Mouse (Mus musculus): Measurements from ENCODE around the gene Cyp1a1. TPM values are rescaled to one million over a fixed set of nuclear protein-coding genes. Genes with fewer than 3 reads are reported as not detected.

The Cyp1a1 gene
- polyA plus RNA-seq, 1 experiment = 0.97 TPM

DNA sequence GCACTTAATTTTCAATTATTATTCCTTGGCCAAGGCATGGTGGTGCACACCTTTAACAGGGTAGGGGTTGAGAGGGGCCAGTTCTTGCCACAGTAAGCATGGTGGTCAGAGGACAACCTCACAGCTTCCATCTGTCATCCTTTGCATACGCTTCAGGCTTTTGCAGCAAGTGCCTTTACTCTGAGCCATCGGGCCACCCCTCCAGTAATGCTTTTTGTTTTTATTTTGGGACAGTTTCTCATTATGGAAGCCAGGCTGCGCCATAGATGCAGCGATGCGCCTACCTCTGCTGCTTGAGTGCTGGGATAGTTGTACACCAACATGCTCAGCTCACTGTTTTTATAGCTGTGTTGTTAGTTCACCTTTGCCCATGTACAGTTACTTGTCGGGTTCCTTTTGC is 45.9 kb downstream of the Cyp1a1 start:
- no peak for DNase-seq
- Histone ChIP-seq H3K27me3 (replicated peaks; ENCODE audit: control insufficient read depth, insufficient read depth, low read length) (no peaks in the 10 kb centered on the region), H3K27ac (ENCODE audit: insufficient read depth, low read depth, low read length) (no peak overlapping the region), H3K4me3 (ENCODE audit: insufficient read depth, low read depth, low read length) (no peak overlapping the region), H3K4me1 (ENCODE audit: control insufficient read depth, insufficient read depth, low read length) (no peaks in the 10 kb centered on the region; the same call in 1 of the 2 replicates), H3K36me3 (ENCODE audit: control insufficient read depth, insufficient read depth, low read length) (no peaks in the 10 kb centered on the region; the same call in 1 of the 2 replicates)
- TF ChIP-seq CTCF (conservative IDR thresholded peaks at IDR 0.05; ENCODE audit: insufficient read depth, insufficient read length, low read depth, low read length) (no peak), POLR2A (IDR thresholded peaks at IDR 0.05; ENCODE audit: low read depth, low read length) (no peak)
- 86% methylated on average over 6 of the region's 6 CpGs for WGBS

GRCm38 (mm10) chr9:57739863-57740262 is 52.1 kb downstream of the Cyp1a1 start:
- Histone ChIP-seq H3K4me3 (ENCODE audit: insufficient read depth, low read depth, low read length) (no peak overlapping the region), H3K4me1 (ENCODE audit: control insufficient read depth, insufficient read depth, low read length) (no peaks in the 10 kb centered on the region), H3K27ac (ENCODE audit: insufficient read depth, low read depth, low read length) (no peak overlapping the region), H3K36me3 (ENCODE audit: control insufficient read depth, insufficient read depth, low read length) (no peaks in the 10 kb centered on the region; the same call in 1 of the 2 replicates), H3K27me3 (replicated peaks; ENCODE audit: control insufficient read depth, insufficient read depth, low read length) (no peaks in the 10 kb centered on the region)
- WGBS = 82% methylated on average over 5 of the region's 5 CpGs
- no peak for DNase-seq
- TF ChIP-seq POLR2A (IDR thresholded peaks at IDR 0.05; ENCODE audit: low read depth, low read length) (no peak), CTCF (conservative IDR thresholded peaks at IDR 0.05; ENCODE audit: insufficient read depth, insufficient read length, low read depth, low read length) (no peak)

GRCm38 (mm10) chr9:57744462-57745091 is 56.8 kb downstream of the Cyp1a1 start:
- DNase-seq = peak; percentile 65
- H3K27ac ChIP-seq (ENCODE audit: insufficient read depth, low read depth, low read length) = no peak overlapping the region
- peaks cover 14% of the 10 kb centered on the region; the same call in 1 of the 2 replicates for H3K4me1 ChIP-seq (ENCODE audit: control insufficient read depth, insufficient read depth, low read length)
- no peak for TF ChIP-seq POLR2A (IDR thresholded peaks at IDR 0.05; ENCODE audit: low read depth, low read length)
- peak; percentile 45; the same call in 1 of the 2 replicates for TF ChIP-seq CTCF (conservative IDR thresholded peaks at IDR 0.05; ENCODE audit: insufficient read depth, insufficient read length, low read depth, low read length)
- no peaks in the 10 kb centered on the region; the same call in none of the 2 replicates for H3K36me3 ChIP-seq (ENCODE audit: control insufficient read depth, insufficient read depth, low read length)
- no peaks in the 10 kb centered on the region for H3K27me3 ChIP-seq (replicated peaks; ENCODE audit: control insufficient read depth, insufficient read depth, low read length)
- no peak overlapping the region for H3K4me3 ChIP-seq (ENCODE audit: insufficient read depth, low read depth, low read length)
- 67% methylated on average over 3 of the region's 3 CpGs for WGBS

DNA sequence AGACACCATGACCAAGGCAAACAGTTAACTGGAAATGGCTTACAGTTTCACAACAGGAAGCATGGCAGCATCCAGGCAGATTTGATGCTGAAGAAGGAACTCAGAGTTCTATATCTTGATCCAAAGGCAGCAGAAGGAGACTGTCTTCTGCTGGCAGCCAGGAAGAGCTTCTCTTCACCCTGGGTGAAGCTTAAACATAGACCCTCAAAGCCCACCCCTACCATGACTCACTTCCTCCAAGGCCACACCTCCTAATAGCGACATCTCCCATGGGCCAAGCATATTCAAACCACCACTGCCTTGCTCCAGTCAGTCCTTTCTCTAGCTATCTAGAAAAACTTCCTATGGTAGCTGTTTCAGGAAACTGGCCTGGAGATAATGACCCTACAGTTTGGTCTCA is 59.3 kb downstream of the Cyp1a1 start:
- 79% methylated on average over 1 of the region's 1 CpGs for WGBS
- no peak for TF ChIP-seq POLR2A (IDR thresholded peaks at IDR 0.05; ENCODE audit: low read depth, low read length)
- no peak for TF ChIP-seq CTCF (conservative IDR thresholded peaks at IDR 0.05; ENCODE audit: insufficient read depth, insufficient read length, low read depth, low read length)
- H3K27me3 ChIP-seq (replicated peaks; ENCODE audit: control insufficient read depth, insufficient read depth, low read length) = no peaks in the 10 kb centered on the region
- peaks cover 21% of the 10 kb centered on the region; the same call in 1 of the 2 replicates for H3K4me1 ChIP-seq (ENCODE audit: control insufficient read depth, insufficient read depth, low read length)
- no peak overlapping the region for H3K27ac ChIP-seq (ENCODE audit: insufficient read depth, low read depth, low read length)
- DNase-seq = no peak
- H3K36me3 ChIP-seq (ENCODE audit: control insufficient read depth, insufficient read depth, low read length) = peaks cover 13% of the 10 kb centered on the region
- H3K4me3 ChIP-seq (ENCODE audit: insufficient read depth, low read depth, low read length) = no peak overlapping the region

DNA sequence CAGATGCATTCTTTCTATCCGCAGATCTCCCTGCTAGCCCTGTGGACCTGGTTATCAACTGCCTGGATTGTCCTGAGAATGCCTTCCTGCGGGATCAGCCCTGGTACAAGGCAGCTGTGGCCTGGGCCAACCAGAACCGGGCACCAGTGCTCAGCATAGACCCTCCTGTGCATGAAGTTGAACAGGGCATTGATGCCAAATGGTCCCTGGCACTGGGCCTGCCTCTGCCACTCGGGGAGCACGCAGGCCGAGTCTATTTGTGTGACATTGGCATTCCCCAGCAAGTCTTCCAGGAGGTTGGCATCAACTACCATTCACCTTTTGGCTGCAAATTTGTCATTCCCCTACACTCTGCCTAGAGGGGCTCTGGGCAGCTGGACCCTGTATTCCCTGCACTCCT is 60.4 kb downstream of the Cyp1a1 start:
- peaks cover 13% of the 10 kb centered on the region for H3K36me3 ChIP-seq (ENCODE audit: control insufficient read depth, insufficient read depth, low read length)
- no peaks in the 10 kb centered on the region for H3K27me3 ChIP-seq (replicated peaks; ENCODE audit: control insufficient read depth, insufficient read depth, low read length)
- H3K4me1 ChIP-seq (ENCODE audit: control insufficient read depth, insufficient read depth, low read length) = peaks cover 21% of the 10 kb centered on the region; the same call in 1 of the 2 replicates
- WGBS = 43% methylated on average over 6 of the region's 6 CpGs
- peak overlapping the region; percentile 62 for H3K27ac ChIP-seq (ENCODE audit: insufficient read depth, low read depth, low read length)
- no peak overlapping the region for H3K4me3 ChIP-seq (ENCODE audit: insufficient read depth, low read depth, low read length)
- no peak for TF ChIP-seq CTCF (conservative IDR thresholded peaks at IDR 0.05; ENCODE audit: insufficient read depth, insufficient read length, low read depth, low read length)
- no peak for TF ChIP-seq POLR2A (IDR thresholded peaks at IDR 0.05; ENCODE audit: low read depth, low read length)
- peak; percentile 67 for DNase-seq

DNA sequence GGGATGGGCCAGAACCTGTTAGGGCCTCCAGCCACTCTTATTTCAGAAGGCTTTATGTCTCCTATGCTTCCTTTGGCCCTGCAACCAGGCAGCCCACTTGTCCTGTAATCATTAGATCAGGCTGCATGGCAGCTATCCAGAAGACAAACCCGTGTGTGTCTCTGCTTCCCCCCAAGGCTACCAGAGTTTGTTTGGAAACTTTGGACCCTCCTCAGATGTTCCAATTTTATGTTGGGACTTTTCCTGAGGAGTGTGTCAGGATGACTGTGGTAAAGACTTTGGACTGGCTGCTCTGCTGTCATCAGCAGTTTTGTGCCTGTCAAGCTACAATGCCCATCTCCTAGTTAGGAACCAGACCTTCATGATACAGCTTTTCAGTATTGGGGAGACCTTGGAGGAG is 61.1 kb downstream of the Cyp1a1 start:
- no peak overlapping the region for H3K4me3 ChIP-seq (ENCODE audit: insufficient read depth, low read depth, low read length)
- peak; percentile 85 for DNase-seq
- peak overlapping the region; percentile 65 for H3K27ac ChIP-seq (ENCODE audit: insufficient read depth, low read depth, low read length)
- TF ChIP-seq POLR2A (IDR thresholded peaks at IDR 0.05; ENCODE audit: low read depth, low read length) (no peak), CTCF (conservative IDR thresholded peaks at IDR 0.05; ENCODE audit: insufficient read depth, insufficient read length, low read depth, low read length) (no peak)
- H3K36me3 ChIP-seq (ENCODE audit: control insufficient read depth, insufficient read depth, low read length) = peaks cover 16% of the 10 kb centered on the region
- whole genome bisulfite sequencing = 23% methylated on average over 1 of the region's 1 CpGs
- peaks cover 21% of the 10 kb centered on the region; the same call in 1 of the 2 replicates for H3K4me1 ChIP-seq (ENCODE audit: control insufficient read depth, insufficient read depth, low read length)
- no peaks in the 10 kb centered on the region for H3K27me3 ChIP-seq (replicated peaks; ENCODE audit: control insufficient read depth, insufficient read depth, low read length)

GRCm38 (mm10) chr9:57750901-57751300 is 63.2 kb downstream of the Cyp1a1 start:
- Histone ChIP-seq H3K4me1 (ENCODE audit: control insufficient read depth, insufficient read depth, low read length) (peaks cover 21% of the 10 kb centered on the region; the same call in 1 of the 2 replicates), H3K27ac (ENCODE audit: insufficient read depth, low read depth, low read length) (no peak overlapping the region), H3K36me3 (ENCODE audit: control insufficient read depth, insufficient read depth, low read length) (peaks cover 21% of the 10 kb centered on the region), H3K27me3 (replicated peaks; ENCODE audit: control insufficient read depth, insufficient read depth, low read length) (no peaks in the 10 kb centered on the region), H3K4me3 (ENCODE audit: insufficient read depth, low read depth, low read length) (no peak overlapping the region)
- DNase-seq = no peak
- no peak for TF ChIP-seq CTCF (conservative IDR thresholded peaks at IDR 0.05; ENCODE audit: insufficient read depth, insufficient read length, low read depth, low read length)
- WGBS = 82% methylated on average over 7 of the region's 7 CpGs

Other genes with a start within 250 kb of the Cyp1a1 start
- 45.4 and 57.9 TPM in 2 replicates for gene Ppcdc, start 247.8 kb upstream of the Cyp1a1 start, polyA plus RNA-seq (2012; rRNA removed)
- 76.4 and 83.5 TPM in 2 replicates for gene Scamp5, start 219.9 kb upstream of the Cyp1a1 start, polyA plus RNA-seq (2012; rRNA removed)
- 0.36 and 0.94 TPM in 2 replicates for gene Rpp25, start 183.9 kb upstream of the Cyp1a1 start, polyA plus RNA-seq (2012; rRNA removed)
- 757 and 763 TPM in 2 replicates for gene Cox5a, start 166.7 kb upstream of the Cyp1a1 start, polyA plus RNA-seq (2012; rRNA removed)
- gene Fam219b, start 150.4 kb upstream of the Cyp1a1 start, polyA plus RNA-seq (2012; rRNA removed) = 6.2 and 12.2 TPM in 2 replicates
- gene Mpi, start 135.2 kb upstream of the Cyp1a1 start, polyA plus RNA-seq (2012; rRNA removed) = 62.4 and 70.4 TPM in 2 replicates
- gene Scamp2, start 127.0 kb upstream of the Cyp1a1 start, polyA plus RNA-seq (2012; rRNA removed) = 166 and 187 TPM in 2 replicates
- 26.2 and 26.9 TPM in 2 replicates for gene Ulk3, start 98.5 kb upstream of the Cyp1a1 start, polyA plus RNA-seq (2012; rRNA removed)
- gene Cplx3, start 81.6 kb upstream of the Cyp1a1 start, polyA plus RNA-seq (2012; rRNA removed) = 0.42 and 0.47 TPM in 2 replicates
- 0.08 TPM in 1 of 2 replicates, not detected in the other for gene Lman1l, start 67.2 kb upstream of the Cyp1a1 start, polyA plus RNA-seq (2012; rRNA removed)
- 30.9 and 42.4 TPM in 2 replicates for gene Csk, start 34.3 kb upstream of the Cyp1a1 start, polyA plus RNA-seq (2012; rRNA removed)
- gene Cyp1a2, start 4.2 kb upstream of the Cyp1a1 start, polyA plus RNA-seq (2012; rRNA removed) = 0.07 TPM in 1 of 2 replicates, not detected in the other
- 7.9 and 8.4 TPM in 2 replicates for gene Edc3, start 20.6 kb downstream of the Cyp1a1 start, polyA plus RNA-seq (2012; rRNA removed)
- gene Clk3, start 77.9 kb downstream of the Cyp1a1 start, polyA plus RNA-seq (2012; rRNA removed) = 71.1 and 81.0 TPM in 2 replicates
- 4.6 and 5.0 TPM in 2 replicates for gene Arid3b, start 148.9 kb downstream of the Cyp1a1 start, polyA plus RNA-seq (2012; rRNA removed)
- 144 and 150 TPM in 2 replicates for gene Ubl7, start 223.1 kb downstream of the Cyp1a1 start, polyA plus RNA-seq (2012; rRNA removed)

All from kidney, adult 2 months (tissue).